Mouse (Mus musculus) kidney, embryonic 16.5 days (tissue): ENCODE data around the gene Gm45618. TPM values are rescaled to one million over a fixed set of nuclear protein-coding genes. Genes with fewer than 3 reads are reported as not detected.
"Not testable (repeated sequence)": the region's sequence is repeated elsewhere in the genome, so short reads cannot be mapped to it uniquely, and the experiment has no call there.

Experiments used
- ATAC-seq: fragments of 200-750 bp; cut with Nextera tagmentation; 2 replicates; pipeline ENCODE4 v1.8.0; 2017; ENCODE audit warnings: moderate TSS enrichment; ENCODE audit not compliant: low FRiP score, low TSS enrichment
- H3K27ac ChIP-seq: fragments of 300-500 bp; sonication (generic); 2 replicates; pipeline ENCODE4 v1.5.1; 2014; ENCODE audit warnings: low read length
- H3K27me3 ChIP-seq: fragments of 300-500 bp; sonication (generic); 2 replicates; pipeline ENCODE4 v1.6.1; 2014; ENCODE audit warnings: low read length, control low read depth, mixed read lengths; ENCODE audit not compliant: insufficient read depth
- H3K36me3 ChIP-seq: fragments of 300-500 bp; sonication (generic); 2 replicates; pipeline ENCODE4 v1.6.1; 2014; ENCODE audit warnings: low read length, control low read depth, mixed read lengths; ENCODE audit not compliant: insufficient read depth
- H3K4me1 ChIP-seq: fragments of 300-500 bp; sonication (generic); 2 replicates; pipeline ENCODE4 v1.6.1; 2014; ENCODE audit warnings: low read length, control low read depth, mixed read lengths; ENCODE audit not compliant: insufficient read depth
- H3K4me2 ChIP-seq: fragments of 300-500 bp; sonication (generic); replicated peaks from 2 replicates; pipeline ENCODE4 v1.6.1; 2014; ENCODE audit warnings: low read depth, low read length
- H3K4me3 ChIP-seq: fragments of 300-500 bp; sonication (generic); 2 replicates; pipeline ENCODE4 v1.5.1; 2014; ENCODE audit warnings: mild to moderate bottlenecking, low read length
- H3K9ac ChIP-seq: fragments of 300-500 bp; sonication (generic); replicated peaks from 2 replicates; pipeline ENCODE4 v1.6.1; 2014; ENCODE audit warnings: low read length
- H3K9me3 ChIP-seq: fragments of 300-500 bp; sonication (generic); 2 replicates; pipeline ENCODE4 v1.6.1; 2016; ENCODE audit warnings: low read length, control low read depth
- WGBS: fragments of 180-500 bp; shearing (Covaris S2); extraction: QIAGEN DNeasy Blood & Tissue Kit; methylation state at CpG from one replicate; pipeline ENCODE4 v1.1.7; 2014; 5-methylcytosine and 5-hydroxymethylcytosine counted together
- polyA plus RNA-seq: library from polyadenylated mRNA; unstranded; fragments of >200 nt; fragmentation: Nextera tagmentation; extraction: Ambion mirVana; gene quantifications from 2 replicates; pipeline ENCODE4 v1.2.1, GENCODE M21; 2015

Gm45618 gene
- polyA plus RNA-seq, 1 experiment from 2014 or later = not detected

GRCm38 (mm10) chr7:142144507-142144906 is 24.0 kb upstream of the Gm45618 start, which contains the start of gene Gm45337:
Gene Gm45337, minus strand, starts transcription at chr7:142144607.
- no peak for ATAC-seq
- H3K4me3 ChIP-seq = no peak within 1 kb of the TSS
- no peak within 1 kb of the TSS for H3K9ac ChIP-seq
- no peak within 1 kb of the TSS for H3K27ac ChIP-seq
- no peaks in the 10 kb centered on the region for H3K27me3 ChIP-seq
- no peak within 1 kb of the TSS for H3K4me2 ChIP-seq
- H3K4me1 ChIP-seq = no peaks in the 10 kb centered on the region
- no peaks in the 10 kb centered on the region for H3K9me3 ChIP-seq
- WGBS = 87% methylated on average over 1 of the region's 1 CpGs
- no peaks in the 10 kb centered on the region for H3K36me3 ChIP-seq

- H3K4me2 ChIP-seq, H3K9ac ChIP-seq, H3K4me1 ChIP-seq, H3K9me3 ChIP-seq, ATAC-seq, H3K36me3 ChIP-seq, H3K27me3 ChIP-seq, H3K4me3 ChIP-seq, H3K27ac ChIP-seq: not testable (repeated sequence)
- WGBS = 20% methylated on average over 1 of the region's 1 CpGs
Measured at GRCm38 (mm10) chr7:142143506-142144010, 23.0 kb upstream of the Gm45618 start.

GRCm38 (mm10) chr7:142140696-142141095 is 20.2 kb upstream of the Gm45618 start:
- 9% methylated on average over 1 of the region's 1 CpGs for WGBS
- Histone ChIP-seq H3K9ac (no peak overlapping the region), H3K27ac (no peak overlapping the region), H3K4me3 (no peak overlapping the region), H3K27me3 (no peaks in the 10 kb centered on the region), H3K36me3 (no peaks in the 10 kb centered on the region), H3K4me2 (no peak overlapping the region), H3K4me1 (no peaks in the 10 kb centered on the region), H3K9me3 (no peaks in the 10 kb centered on the region)
- no peak for ATAC-seq

GRCm38 (mm10) chr7:142135934-142136333 is 15.4 kb upstream of the Gm45618 start, which contains the start of gene Gm39115:
Gene Gm39115, minus strand, starts transcription at chr7:142136034.
- not testable (repeated sequence) for H3K9me3 ChIP-seq, H3K4me1 ChIP-seq, H3K4me2 ChIP-seq, H3K36me3 ChIP-seq, H3K27ac ChIP-seq, H3K9ac ChIP-seq, H3K27me3 ChIP-seq, H3K4me3 ChIP-seq, ATAC-seq
- 41% methylated on average over 2 of the region's 2 CpGs for WGBS

- no peak overlapping the region for H3K4me3 ChIP-seq
- no peaks in the 10 kb centered on the region for H3K36me3 ChIP-seq
- H3K4me2 ChIP-seq = no peak overlapping the region
- 49% methylated on average over 4 of the region's 4 CpGs for WGBS
- H3K9me3 ChIP-seq = no peaks in the 10 kb centered on the region
- H3K27me3 ChIP-seq = no peaks in the 10 kb centered on the region
- H3K9ac ChIP-seq = no peak overlapping the region
- H3K27ac ChIP-seq = no peak overlapping the region
- no peak for ATAC-seq
- no peaks in the 10 kb centered on the region for H3K4me1 ChIP-seq
Measured at GRCm38 (mm10) chr7:142134206-142134995, 13.9 kb upstream of the Gm45618 start.

GRCm38 (mm10) chr7:142128843-142129242 is 8.3 kb upstream of the Gm45618 start:
- no peaks in the 10 kb centered on the region for H3K9me3 ChIP-seq
- H3K27ac ChIP-seq = no peak overlapping the region
- no peak for ATAC-seq
- no peaks in the 10 kb centered on the region for H3K27me3 ChIP-seq
- H3K36me3 ChIP-seq = no peaks in the 10 kb centered on the region
- no peak overlapping the region for H3K4me2 ChIP-seq
- WGBS = 61% methylated on average over 4 of the region's 4 CpGs
- no peak overlapping the region for H3K9ac ChIP-seq
- no peaks in the 10 kb centered on the region for H3K4me1 ChIP-seq
- no peak overlapping the region for H3K4me3 ChIP-seq

GRCm38 (mm10) chr7:142119632-142120031 is 897 bp downstream of the Gm45618 start:
- Histone ChIP-seq H3K4me3 (no peak overlapping the region), H3K9ac (no peak overlapping the region), H3K27me3 (no peaks in the 10 kb centered on the region), H3K36me3 (no peaks in the 10 kb centered on the region), H3K4me2 (no peak overlapping the region), H3K9me3 (no peaks in the 10 kb centered on the region), H3K4me1 (no peaks in the 10 kb centered on the region), H3K27ac (no peak overlapping the region)
- WGBS = 13% methylated on average over 5 of the region's 5 CpGs
- no peak for ATAC-seq

- H3K4me1 ChIP-seq = no peaks in the 10 kb centered on the region
- H3K27me3 ChIP-seq = no peaks in the 10 kb centered on the region
- H3K9ac ChIP-seq = no peak overlapping the region
- WGBS = 53% methylated on average over 5 of the region's 5 CpGs
- no peaks in the 10 kb centered on the region for H3K9me3 ChIP-seq
- H3K27ac ChIP-seq = no peak overlapping the region
- no peaks in the 10 kb centered on the region for H3K36me3 ChIP-seq
- no peak overlapping the region for H3K4me3 ChIP-seq
- ATAC-seq = no peak
- H3K4me2 ChIP-seq = no peak overlapping the region
Measured at GRCm38 (mm10) chr7:142104747-142105146, 15.8 kb downstream of the Gm45618 start.

- H3K9me3 ChIP-seq = no peaks in the 10 kb centered on the region
- H3K9ac ChIP-seq = no peak overlapping the region
- no peaks in the 10 kb centered on the region for H3K36me3 ChIP-seq
- 11% methylated on average over 9 of the region's 9 CpGs for WGBS
- H3K27me3 ChIP-seq = peaks cover 49% of the 10 kb centered on the region
- peak; percentile 69 for ATAC-seq
- no peak overlapping the region for H3K4me2 ChIP-seq
- H3K4me1 ChIP-seq = peaks cover 14% of the 10 kb centered on the region
- H3K27ac ChIP-seq = no peak overlapping the region
- no peak overlapping the region for H3K4me3 ChIP-seq
Measured at GRCm38 (mm10) chr7:142097776-142098175, 22.8 kb downstream of the Gm45618 start.

GRCm38 (mm10) chr7:142096701-142097100 is 23.8 kb downstream of the Gm45618 start:
- H3K4me2 ChIP-seq = no peak overlapping the region
- H3K27ac ChIP-seq = no peak overlapping the region
- no peak overlapping the region for H3K4me3 ChIP-seq
- WGBS = 51% methylated on average over 4 of the region's 4 CpGs
- peaks cover 14% of the 10 kb centered on the region for H3K4me1 ChIP-seq
- no peak for ATAC-seq
- H3K36me3 ChIP-seq = no peaks in the 10 kb centered on the region
- H3K9me3 ChIP-seq = no peaks in the 10 kb centered on the region
- peaks cover 55% of the 10 kb centered on the region for H3K27me3 ChIP-seq
- H3K9ac ChIP-seq = no peak overlapping the region
